Mouse (Mus musculus): ENCODE data around the gene Gramd4.

DNA sequence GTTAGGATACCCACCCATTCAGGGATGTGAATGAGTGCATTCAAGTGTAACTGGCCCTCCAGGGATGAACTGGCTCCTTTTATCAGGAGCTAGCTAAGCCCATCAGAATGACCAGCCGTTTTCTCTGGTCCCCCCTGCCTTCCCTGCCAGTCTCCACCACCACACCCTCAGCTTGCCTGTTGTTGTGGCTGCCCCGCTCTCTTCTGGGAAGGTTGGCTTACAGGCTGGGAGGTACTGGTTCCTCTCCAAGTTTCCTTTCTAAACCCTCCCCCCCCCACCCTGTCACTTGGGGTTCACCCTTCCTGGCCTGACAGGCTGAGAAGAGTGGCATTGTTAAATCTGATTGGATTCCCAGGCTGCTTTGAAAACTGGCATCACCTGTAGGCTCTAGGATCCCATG, 40.4 kb downstream of the Gramd4 start:
- TF ChIP-seq CTCF (IDR thresholded peaks at IDR 0.05) (no peak), POLR2A (IDR thresholded peaks at IDR 0.05; ENCODE audit: insufficient read depth, low read depth, low read length) (no peak)
